Mouse (Mus musculus): ENCODE measurements around the gene Hc.

Hc gene

DNA sequence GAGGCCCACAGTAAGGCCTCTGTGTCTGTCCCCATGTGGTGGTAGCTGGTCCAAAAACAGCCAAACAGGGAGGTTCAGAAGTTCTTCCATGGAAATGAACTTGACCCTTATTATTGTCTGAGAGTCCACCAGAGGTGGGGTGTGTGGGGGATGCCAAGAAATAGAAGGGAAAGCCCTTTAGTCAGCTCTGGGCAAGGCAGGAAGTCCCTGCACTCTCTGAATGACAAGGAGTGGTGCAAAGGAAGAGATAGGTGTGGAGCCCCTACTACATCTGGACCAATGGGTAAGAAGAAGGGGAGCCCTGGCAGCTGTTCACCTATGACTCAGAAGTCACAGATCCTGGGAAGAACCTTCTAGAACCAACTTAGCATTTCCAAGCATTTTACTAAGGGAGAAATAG is 106.9 kb downstream of the Hc start:
- DNase-seq (ENCODE audit: low spot score) = no peak

DNA sequence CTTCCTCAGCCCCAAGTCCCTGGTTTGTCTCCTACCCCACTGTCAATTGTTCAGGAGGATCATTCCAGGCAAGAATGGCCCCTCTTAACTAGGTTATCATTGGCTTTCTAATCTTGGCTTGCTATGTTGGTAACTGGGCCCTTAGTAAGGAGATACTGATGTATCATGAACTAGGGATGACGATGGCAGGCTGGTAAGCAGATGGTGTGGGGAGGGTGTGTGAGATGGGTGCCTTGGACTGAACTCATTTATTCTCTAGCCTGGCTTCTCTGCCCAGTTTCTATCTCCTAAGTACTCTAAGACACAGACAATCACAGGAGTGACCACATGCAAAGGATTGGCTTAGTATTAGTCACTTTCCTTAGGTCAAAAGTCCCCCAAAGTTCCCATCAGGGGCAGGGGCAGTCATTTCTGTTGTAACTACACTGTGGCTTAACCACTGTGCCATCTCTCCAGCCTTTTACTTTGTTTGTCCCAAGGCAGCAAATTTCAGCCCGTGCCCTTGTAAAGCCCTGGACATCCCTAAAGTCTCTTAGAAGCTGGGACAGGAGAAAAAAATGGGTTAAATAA is 107.6 kb downstream of the Hc start:
- DNase-seq (ENCODE audit: low spot score) = no peak

DNA sequence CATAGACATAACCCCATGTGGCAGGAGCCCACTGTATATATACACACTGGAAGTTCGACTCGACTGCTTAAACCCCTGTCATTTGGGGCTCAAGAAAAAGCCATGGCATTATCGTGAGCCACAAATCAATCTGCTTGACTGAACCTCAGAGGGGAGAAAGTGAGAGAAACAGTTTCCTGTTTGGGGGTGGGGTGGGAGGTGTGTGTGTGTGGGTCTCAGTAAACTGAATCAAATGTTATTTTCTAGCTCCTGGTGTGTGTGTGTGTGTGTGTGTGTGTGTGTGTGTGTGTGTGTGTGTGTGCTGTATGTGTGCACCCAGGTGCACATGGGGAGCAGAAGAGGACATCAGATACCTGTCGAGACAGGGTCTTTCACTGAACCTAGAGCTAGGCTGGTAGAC is 108.2 kb downstream of the Hc start:
- no peak for DNase-seq (ENCODE audit: low spot score)

DNA sequence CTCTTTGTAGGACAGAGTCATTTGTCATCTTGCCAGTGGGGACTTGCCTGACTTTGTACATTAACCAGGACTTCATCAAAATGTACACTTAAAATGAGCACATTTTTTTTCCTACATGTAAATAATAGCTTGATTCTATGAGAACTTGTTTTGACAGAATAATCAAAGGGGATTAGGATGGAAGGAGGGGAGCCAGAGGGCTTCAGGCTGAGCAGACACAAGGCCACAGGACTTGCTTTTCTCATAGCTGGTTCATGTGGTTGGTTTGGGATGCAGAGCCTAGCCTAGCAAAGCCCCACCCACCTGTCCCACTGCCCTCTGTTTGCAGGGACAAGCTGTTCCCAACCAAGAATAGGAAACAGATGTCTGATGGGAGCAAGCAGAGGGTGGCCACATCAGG is 109.8 kb downstream of the Hc start:
- no peak for DNase-seq (ENCODE audit: low spot score)

DNA sequence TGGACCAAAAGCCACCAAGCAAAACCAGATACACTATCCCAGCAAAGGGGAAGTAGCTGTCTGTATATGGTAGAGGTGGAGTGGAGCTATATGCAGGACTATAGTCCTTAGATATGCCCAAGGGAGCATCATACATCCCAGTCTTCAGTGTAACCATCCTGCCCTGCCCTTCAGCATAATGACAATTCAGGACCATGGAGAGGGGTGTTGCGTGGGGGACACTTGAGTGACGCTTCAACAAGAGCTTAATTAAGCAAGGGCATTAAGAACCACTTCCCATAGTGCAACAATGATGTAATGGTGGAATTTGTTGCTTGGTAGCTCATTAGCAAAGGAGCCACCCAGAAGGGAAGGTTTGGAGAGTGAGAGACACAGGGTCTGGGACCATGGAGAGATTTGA is 112.6 kb downstream of the Hc start:
- DNase-seq (ENCODE audit: low spot score) = peak; percentile 47

DNA sequence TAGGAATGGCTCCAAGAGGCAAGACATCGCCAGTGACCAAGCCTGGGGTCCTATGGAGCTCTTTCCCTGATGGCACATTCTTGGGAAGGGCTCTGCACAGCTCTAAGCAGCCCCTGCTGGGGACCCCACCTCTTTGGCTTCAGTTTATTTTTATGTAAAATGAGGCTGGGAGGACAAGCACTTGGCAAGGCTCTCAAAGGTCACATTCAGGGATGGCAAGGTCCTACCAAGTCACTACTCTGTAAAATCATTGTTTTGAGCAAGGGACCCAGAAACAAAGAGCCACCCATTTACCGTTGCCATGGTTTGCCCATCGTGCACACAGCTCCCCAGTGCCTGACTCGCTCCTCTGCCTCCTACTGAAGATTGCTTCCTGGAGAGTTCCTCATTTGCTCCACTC is 115.2 kb downstream of the Hc start:
- DNase-seq (ENCODE audit: low spot score) = no peak

DNA sequence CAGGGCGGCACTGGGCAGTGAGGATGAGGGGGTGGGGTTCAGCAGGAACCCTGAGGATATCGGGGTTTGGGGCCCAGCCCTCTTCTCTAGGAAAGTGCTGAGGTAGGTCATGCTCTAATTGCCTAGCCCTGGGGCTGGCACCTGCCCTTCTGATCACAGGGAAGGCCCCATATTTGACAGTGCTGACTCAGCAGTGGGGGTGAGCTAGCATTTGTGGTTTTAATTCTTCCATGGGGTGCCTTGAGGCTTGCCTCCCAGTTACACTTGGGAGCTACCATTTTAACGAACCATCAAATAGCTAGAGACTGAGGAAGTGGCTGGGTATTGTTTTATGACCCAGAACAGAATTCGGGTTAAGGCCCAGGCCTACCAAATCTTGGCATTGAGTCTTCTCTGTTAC is 115.7 kb downstream of the Hc start:
- DNase-seq (ENCODE audit: low spot score) = no peak

DNA sequence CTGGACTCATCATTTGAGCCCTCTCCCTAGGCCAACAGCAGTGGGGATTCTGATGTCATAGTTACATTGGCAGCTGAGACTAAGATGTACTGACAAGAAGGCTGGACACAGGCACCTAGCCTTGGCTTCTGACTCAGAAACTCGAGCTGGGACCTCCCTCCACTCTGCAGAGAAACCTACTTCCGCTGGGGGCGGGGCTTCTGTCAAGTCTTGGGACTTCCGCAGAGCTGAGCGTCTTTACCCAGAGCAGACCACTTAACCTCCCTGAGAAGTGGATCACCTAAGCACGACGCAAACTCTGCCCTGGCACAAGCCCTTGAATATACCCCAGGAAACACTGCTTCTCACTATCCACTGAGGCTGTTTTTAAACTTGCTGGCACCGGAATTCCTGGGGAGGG is 116.5 kb downstream of the Hc start:
- DNase-seq (ENCODE audit: low spot score) = peak; percentile 31

DNA sequence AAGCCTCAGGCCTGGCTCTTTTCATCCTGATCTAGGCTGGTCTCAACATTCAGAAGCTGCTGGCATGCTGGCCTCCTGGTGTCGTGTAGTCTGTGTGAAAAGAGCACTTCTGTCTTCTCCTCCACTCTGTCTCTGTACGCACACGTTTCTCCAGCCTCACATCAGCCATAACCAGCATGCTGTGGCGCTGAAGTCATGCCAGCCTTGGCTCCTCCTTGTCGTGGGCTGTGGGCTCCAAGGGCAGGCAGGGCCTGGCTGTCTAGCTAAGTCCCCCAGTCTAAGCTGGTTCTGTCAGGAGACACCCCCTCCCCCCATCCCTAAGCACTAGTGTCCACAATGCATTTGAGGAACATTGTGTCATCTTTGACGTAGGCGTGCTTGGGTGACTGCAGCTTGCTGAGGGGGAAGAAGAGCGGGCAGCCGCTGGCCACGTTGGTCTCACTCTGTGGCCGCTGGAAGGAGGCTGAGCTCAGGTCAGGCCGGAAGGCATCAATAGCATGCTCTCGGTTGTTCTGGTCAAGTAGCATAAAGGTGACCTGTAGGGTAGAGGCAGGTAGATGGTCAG is 117.6 kb downstream of the Hc start:
- no peak for DNase-seq (ENCODE audit: low spot score)

DNA sequence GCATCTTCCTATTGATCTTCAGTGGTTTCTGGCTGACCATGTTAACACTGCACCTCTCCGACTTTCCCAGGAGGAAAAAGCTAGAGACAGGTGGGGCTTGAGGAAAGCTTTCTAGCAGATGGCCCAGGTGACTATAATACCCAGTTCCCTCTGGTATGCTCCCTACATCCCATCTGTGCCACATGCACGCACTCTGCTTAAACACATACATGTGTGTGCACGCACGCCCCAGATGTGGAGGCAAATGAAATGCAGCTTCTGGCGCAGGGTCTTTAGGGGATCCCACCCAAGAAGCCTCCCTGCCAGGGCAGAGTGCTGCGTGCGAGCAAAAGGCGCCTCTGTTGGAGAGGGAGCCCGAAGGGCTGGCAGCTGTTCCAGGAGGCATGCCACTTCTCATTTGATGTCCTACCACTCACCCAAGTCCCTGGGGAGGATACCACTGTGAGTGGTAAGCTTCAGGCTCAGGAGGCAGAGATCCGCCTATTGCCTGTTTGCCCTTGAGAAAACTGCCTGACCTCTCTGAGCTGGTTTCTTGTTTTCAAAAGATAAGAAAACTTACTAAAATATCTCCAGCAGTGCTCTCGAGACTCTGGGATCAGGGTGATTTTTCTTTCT is 120.1 kb downstream of the Hc start:
- no peak for DNase-seq (ENCODE audit: low spot score)

DNA sequence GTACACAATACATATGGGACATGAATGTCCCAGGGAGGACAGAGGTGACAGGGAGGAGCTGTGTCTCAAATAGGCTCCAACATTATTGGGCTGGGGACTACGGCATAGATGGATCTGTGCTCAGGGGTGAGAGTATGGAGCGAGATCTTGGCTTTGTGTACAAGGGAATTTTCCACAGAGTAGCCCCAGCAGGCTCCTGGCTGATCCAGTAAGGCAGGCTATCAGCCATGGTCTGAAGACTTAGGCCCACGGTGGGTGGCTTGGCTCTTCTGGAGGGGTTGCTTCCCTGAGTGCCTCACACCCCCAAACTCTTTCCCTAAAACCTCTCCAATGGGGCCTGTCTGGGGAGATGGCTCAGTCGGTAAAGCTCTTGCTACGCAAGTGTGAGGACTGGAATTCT is 121.0 kb downstream of the Hc start:
- DNase-seq (ENCODE audit: low spot score) = no peak

DNA sequence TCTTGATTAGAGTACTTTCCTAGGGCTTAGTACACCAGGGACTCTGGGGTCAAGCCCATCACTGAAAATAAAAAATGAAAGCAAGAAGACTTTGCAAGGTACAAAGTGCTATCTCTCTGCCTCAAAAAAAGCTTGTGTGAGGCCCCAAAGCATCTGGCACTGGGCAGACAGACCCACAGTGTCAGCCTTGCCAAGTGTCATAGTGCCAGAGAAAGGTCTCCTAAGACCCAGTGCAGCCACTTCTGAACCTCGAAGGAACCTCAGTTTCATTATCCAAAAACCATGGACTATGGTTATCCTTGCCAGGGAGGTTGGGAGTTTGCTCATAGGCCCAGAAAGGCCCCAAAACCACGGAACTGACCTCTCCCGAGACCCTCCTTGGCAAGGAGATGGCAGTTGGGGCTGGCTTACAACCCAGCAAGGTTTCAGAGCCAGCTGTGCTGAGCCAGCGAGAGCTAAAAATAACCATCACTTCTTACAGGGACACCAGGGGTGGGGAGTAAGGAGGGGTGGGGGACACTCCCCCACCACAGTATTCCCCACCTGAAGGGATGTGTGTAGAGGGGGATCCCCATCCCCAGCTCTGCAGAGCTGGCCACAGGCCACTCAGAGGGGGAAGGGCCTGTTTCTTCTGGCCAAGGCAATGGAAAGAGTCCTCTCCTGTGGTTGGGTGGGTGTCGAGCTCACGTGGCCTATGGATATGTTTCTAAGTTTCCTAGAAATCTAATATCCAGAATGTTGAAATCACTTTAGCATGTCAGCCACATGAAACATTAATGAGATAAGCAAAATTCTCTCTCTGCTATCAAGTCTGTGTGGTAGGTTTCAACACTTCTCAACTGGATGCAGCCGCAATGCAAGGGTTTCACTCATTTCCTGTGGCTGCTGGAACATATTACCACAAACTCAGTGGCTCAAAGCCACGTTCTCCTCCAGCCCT is 122.7 kb downstream of the Hc start:
- no peak for DNase-seq (ENCODE audit: low spot score)

DNA sequence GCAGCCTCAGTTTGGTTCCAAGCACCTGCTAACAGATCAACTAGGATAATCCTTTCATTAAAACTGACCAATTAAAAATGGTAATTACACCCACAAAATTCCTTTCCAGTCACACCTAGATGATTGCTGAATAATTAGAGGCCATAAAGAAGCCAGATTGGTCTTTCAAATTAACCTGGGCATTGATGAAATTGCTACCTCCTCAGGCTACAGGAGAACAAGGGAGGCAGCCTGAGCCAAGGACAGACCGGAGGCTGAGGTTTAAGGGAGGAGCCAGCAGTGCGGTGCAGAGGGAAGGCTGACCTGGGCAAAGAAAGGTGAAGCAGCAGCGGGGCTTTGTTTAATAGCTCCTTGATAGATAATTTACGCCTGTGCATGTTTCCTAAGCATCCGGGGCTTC is 123.8 kb downstream of the Hc start:
- DNase-seq (ENCODE audit: low spot score) = no peak

All from embryo, embryonic 10 days (tissue).